Mouse (Mus musculus) cerebellum, postnatal 10 days (tissue): ENCODE data around the gene Gm7971.
"Not testable (repeated sequence)": the region's sequence is repeated elsewhere in the genome, so short reads cannot be mapped to it uniquely, and the experiment has no call there.

Experiments used
- DNase-seq, 2 experiments: peaks; one replicate each; pipeline ENCODE4 v3.0.0; 2021; ENCODE audit warnings: mixed read lengths in 2 of 2

Gm7971 gene

GRCm38 (mm10) chr5:95594775-95595174, at the start of gene Gm7971:
Gene Gm7971, minus strand, starts transcription at chr5:95594875.
- not testable (repeated sequence) for DNase-seq
